Mouse (Mus musculus): ENCODE measurements at regions not wholly inside any gene's neighbourhood (a gene's known extent, or its start where the extent isn't known, plus 50 kb on each side); places are given as distances from the start of the nearest gene placed in this dataset.

DNA sequence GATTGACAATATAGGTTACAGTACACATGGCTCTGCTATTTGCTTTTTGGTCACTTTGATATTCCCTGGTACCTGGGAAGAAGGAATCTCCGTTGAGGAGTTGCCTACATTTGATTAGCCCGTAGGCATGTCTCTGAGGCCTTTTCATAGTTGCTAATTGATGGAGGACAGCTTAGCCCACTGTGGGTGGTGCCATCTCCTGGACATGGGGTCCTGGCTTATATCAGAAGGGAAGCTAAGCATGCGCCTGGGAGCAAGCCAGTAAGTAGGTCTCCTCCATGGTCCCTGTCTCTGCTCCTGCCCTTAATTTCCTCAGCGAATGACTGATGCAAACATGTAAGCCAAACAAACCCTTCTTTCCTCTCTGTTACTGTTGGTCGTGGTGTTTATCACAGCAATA, 1335.8 kb upstream of the A1bg start:
- TF ChIP-seq CHD2 (IDR thresholded peaks at IDR 0.05; ENCODE audit: low read length) (no peak), USF1 (IDR thresholded peaks at IDR 0.05; ENCODE audit: low read depth, low read length) (no peak), TBP (IDR thresholded peaks at IDR 0.05; ENCODE audit: low read depth, low read length) (no peak), ZKSCAN1 (IDR thresholded peaks at IDR 0.05; ENCODE audit: low read depth, low read length) (no peak), BHLHE40 (IDR thresholded peaks at IDR 0.05; ENCODE audit: borderline replicate concordance, low read depth, low read length) (no peak), CTCF (IDR thresholded peaks at IDR 0.05 in 2 of 3, conservative IDR thresholded peaks at IDR 0.05 in 1 of 3; ENCODE audit: control insufficient read depth in 1 of 3, insufficient read depth in 1 of 3, low read depth in 2 of 3, low read length in 3 of 3, poor library complexity in 1 of 3, severe bottlenecking in 1 of 3) (no peak), ETS1 (IDR thresholded peaks at IDR 0.05; ENCODE audit: low read depth, low read length) (no peak), POLR2A (IDR thresholded peaks at IDR 0.05; ENCODE audit: control insufficient read depth in 1 of 2, insufficient read depth in 1 of 2, low read depth in 1 of 2, low read length in 2 of 2, poor library complexity in 1 of 2) (no peak), EP300 (IDR thresholded peaks at IDR 0.05; ENCODE audit: low read depth in 1 of 2, low read length in 2 of 2) (no peak), MAFK (IDR thresholded peaks at IDR 0.05; ENCODE audit: borderline replicate concordance, low read depth, low read length) (no peak)
